Mouse (Mus musculus): ENCODE measurements around the gene Dcun1d1. TPM values are rescaled to one million over a fixed set of nuclear protein-coding genes. Genes with fewer than 3 reads are reported as not detected.

The Dcun1d1 gene
- 253 and 333 TPM in 2 replicates for polyA plus RNA-seq (2012; rRNA removed)

DNA sequence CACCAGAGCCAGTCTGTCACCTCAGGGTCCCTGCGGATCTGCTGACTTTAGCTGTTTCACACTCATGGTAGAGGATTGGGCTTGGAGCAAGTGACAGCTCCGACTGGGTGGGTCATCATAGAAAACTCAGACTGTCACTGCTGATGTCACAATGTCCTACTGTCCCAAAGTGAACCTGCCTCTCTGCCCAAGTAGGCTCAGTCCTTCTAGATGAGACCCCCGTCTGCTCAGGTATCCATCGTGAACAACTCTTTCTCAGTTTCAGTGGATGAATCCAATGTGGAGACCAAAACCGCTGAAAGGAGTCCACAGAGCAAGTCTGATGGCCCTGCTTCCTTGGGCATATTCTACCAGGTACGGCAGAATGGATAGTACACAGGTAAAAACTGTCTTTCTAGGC is at the start of gene Dcun1d1:
TSS of gene Dcun1d1 (minus strand) at position 101 of the 400 bp plus-strand sequence.
- peak within 1 kb of the TSS; percentile 65 for H3K27ac ChIP-seq (ENCODE audit: control insufficient read depth, insufficient read depth, low read depth, low read length)
- peaks cover 2% of the 10 kb centered on the region for H3K4me1 ChIP-seq (ENCODE audit: control insufficient read depth, insufficient read depth, low read length)

GRCm38 (mm10) chr3:35986266-35986665 is 49.0 kb upstream of the Dcun1d1 start:
- no peaks in the 10 kb centered on the region for H3K27me3 ChIP-seq (ENCODE audit: control insufficient read depth, insufficient read depth, low read length)
- no peaks in the 10 kb centered on the region; the same call in 1 of the 2 replicates for H3K36me3 ChIP-seq (ENCODE audit: control insufficient read depth, insufficient read depth, low read length)
- no peak overlapping the region for H3K27ac ChIP-seq (ENCODE audit: control insufficient read depth, insufficient read depth, low read depth, low read length)
- H3K4me3 ChIP-seq (ENCODE audit: control insufficient read depth, low read depth, low read length) = no peak overlapping the region
- no peaks in the 10 kb centered on the region for H3K4me1 ChIP-seq (ENCODE audit: control insufficient read depth, insufficient read depth, low read length)
- no peak for TF ChIP-seq CTCF (IDR thresholded peaks at IDR 0.05; ENCODE audit: control insufficient read depth, insufficient read depth, insufficient replicate concordance, low read depth, low read length)
- TF ChIP-seq POLR2A (IDR thresholded peaks at IDR 0.05; ENCODE audit: control insufficient read depth, low read depth, low read length) = no peak

More for the DNA sequence above, at the start of gene Dcun1d1:
- no peak for TF ChIP-seq CTCF (IDR thresholded peaks at IDR 0.05; ENCODE audit: control insufficient read depth, insufficient read depth, insufficient replicate concordance, low read depth, low read length)
- TF ChIP-seq POLR2A (IDR thresholded peaks at IDR 0.05; ENCODE audit: control insufficient read depth, low read depth, low read length) = peak; percentile 62; the same call in 1 of the 2 replicates
- Histone ChIP-seq H3K27me3 (ENCODE audit: control insufficient read depth, insufficient read depth, low read length) (no peaks in the 10 kb centered on the region), H3K4me3 (ENCODE audit: control insufficient read depth, low read depth, low read length) (peak within 1 kb of the TSS; percentile 87), H3K36me3 (ENCODE audit: control insufficient read depth, insufficient read depth, low read length) (no peaks in the 10 kb centered on the region)

- Histone ChIP-seq H3K4me3 (ENCODE audit: control insufficient read depth, low read depth, low read length) (no peak overlapping the region), H3K27ac (ENCODE audit: control insufficient read depth, insufficient read depth, low read depth, low read length) (no peak overlapping the region), H3K27me3 (ENCODE audit: control insufficient read depth, insufficient read depth, low read length) (no peaks in the 10 kb centered on the region), H3K4me1 (ENCODE audit: control insufficient read depth, insufficient read depth, low read length) (no peaks in the 10 kb centered on the region), H3K36me3 (ENCODE audit: control insufficient read depth, insufficient read depth, low read length) (no peaks in the 10 kb centered on the region)
- TF ChIP-seq CTCF (IDR thresholded peaks at IDR 0.05; ENCODE audit: control insufficient read depth, insufficient read depth, insufficient replicate concordance, low read depth, low read length) = peak; percentile 37; the same call in 1 of the 2 replicates
- TF ChIP-seq POLR2A (IDR thresholded peaks at IDR 0.05; ENCODE audit: control insufficient read depth, low read depth, low read length) = no peak
Measured at GRCm38 (mm10) chr3:35973551-35973950, 36.3 kb upstream of the Dcun1d1 start.

DNA sequence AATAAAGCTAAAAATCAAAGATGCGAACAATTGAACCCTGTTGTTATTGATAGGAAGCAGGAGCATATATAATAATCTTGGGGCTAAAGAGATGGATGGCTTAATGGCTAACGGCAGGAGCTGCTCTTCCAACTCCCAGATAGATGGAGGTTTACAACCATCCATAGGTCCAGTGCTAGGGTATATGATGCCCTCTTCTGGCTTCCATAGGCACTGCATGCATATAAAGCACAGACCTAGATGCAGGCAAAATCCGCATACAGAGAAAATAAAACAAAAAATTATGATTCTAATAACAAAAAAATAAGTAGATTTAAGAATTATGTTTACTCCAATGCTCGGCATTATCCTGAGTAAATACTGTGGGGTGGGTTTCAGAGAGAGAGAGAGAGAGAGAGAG is 35.7 kb upstream of the Dcun1d1 start:
- TF ChIP-seq POLR2A (IDR thresholded peaks at IDR 0.05; ENCODE audit: control insufficient read depth, low read depth, low read length) (no peak), CTCF (IDR thresholded peaks at IDR 0.05; ENCODE audit: control insufficient read depth, insufficient read depth, insufficient replicate concordance, low read depth, low read length) (no peak)
- H3K4me1 ChIP-seq (ENCODE audit: control insufficient read depth, insufficient read depth, low read length) = no peaks in the 10 kb centered on the region
- no peaks in the 10 kb centered on the region for H3K27me3 ChIP-seq (ENCODE audit: control insufficient read depth, insufficient read depth, low read length)
- H3K27ac ChIP-seq (ENCODE audit: control insufficient read depth, insufficient read depth, low read depth, low read length) = no peak overlapping the region
- H3K4me3 ChIP-seq (ENCODE audit: control insufficient read depth, low read depth, low read length) = no peak overlapping the region
- no peaks in the 10 kb centered on the region for H3K36me3 ChIP-seq (ENCODE audit: control insufficient read depth, insufficient read depth, low read length)

DNA sequence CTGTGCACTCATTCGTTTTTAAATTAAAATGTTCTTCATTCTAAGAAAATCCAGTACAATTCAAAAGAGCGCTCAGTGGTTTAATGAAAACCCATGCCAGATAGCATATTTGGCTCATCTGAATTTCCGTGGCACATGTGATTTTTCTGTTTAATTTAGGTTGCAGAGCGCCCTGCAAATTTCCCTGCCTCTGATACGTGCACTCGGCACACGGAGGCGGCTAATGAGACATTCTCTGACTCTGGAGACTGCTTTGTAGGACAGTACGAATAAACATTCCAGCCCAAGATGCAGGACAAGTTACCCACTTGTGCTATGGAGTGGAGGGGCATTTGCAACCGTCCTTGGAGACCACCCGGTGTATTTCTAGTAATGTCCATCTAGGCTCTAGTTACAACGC is 33.9 kb upstream of the Dcun1d1 start:
- H3K36me3 ChIP-seq (ENCODE audit: control insufficient read depth, insufficient read depth, low read length) = no peaks in the 10 kb centered on the region
- H3K27ac ChIP-seq (ENCODE audit: control insufficient read depth, insufficient read depth, low read depth, low read length) = no peak overlapping the region
- no peaks in the 10 kb centered on the region for H3K27me3 ChIP-seq (ENCODE audit: control insufficient read depth, insufficient read depth, low read length)
- H3K4me1 ChIP-seq (ENCODE audit: control insufficient read depth, insufficient read depth, low read length) = no peaks in the 10 kb centered on the region
- TF ChIP-seq POLR2A (IDR thresholded peaks at IDR 0.05; ENCODE audit: control insufficient read depth, low read depth, low read length) (no peak), CTCF (IDR thresholded peaks at IDR 0.05; ENCODE audit: control insufficient read depth, insufficient read depth, insufficient replicate concordance, low read depth, low read length) (no peak)
- H3K4me3 ChIP-seq (ENCODE audit: control insufficient read depth, low read depth, low read length) = no peak overlapping the region

GRCm38 (mm10) chr3:35970441-35970840 is 33.2 kb upstream of the Dcun1d1 start:
- Histone ChIP-seq H3K4me1 (ENCODE audit: control insufficient read depth, insufficient read depth, low read length) (no peaks in the 10 kb centered on the region), H3K27me3 (ENCODE audit: control insufficient read depth, insufficient read depth, low read length) (no peaks in the 10 kb centered on the region), H3K4me3 (ENCODE audit: control insufficient read depth, low read depth, low read length) (no peak overlapping the region), H3K27ac (ENCODE audit: control insufficient read depth, insufficient read depth, low read depth, low read length) (no peak overlapping the region), H3K36me3 (ENCODE audit: control insufficient read depth, insufficient read depth, low read length) (no peaks in the 10 kb centered on the region)
- TF ChIP-seq CTCF (IDR thresholded peaks at IDR 0.05; ENCODE audit: control insufficient read depth, insufficient read depth, insufficient replicate concordance, low read depth, low read length) (no peak), POLR2A (IDR thresholded peaks at IDR 0.05; ENCODE audit: control insufficient read depth, low read depth, low read length) (no peak)

- Histone ChIP-seq H3K27me3 (ENCODE audit: control insufficient read depth, insufficient read depth, low read length) (no peaks in the 10 kb centered on the region), H3K36me3 (ENCODE audit: control insufficient read depth, insufficient read depth, low read length) (no peaks in the 10 kb centered on the region; the same call in 1 of the 2 replicates), H3K4me3 (ENCODE audit: control insufficient read depth, low read depth, low read length) (no peak overlapping the region), H3K4me1 (ENCODE audit: control insufficient read depth, insufficient read depth, low read length) (no peaks in the 10 kb centered on the region), H3K27ac (ENCODE audit: control insufficient read depth, insufficient read depth, low read depth, low read length) (no peak overlapping the region)
- TF ChIP-seq POLR2A (IDR thresholded peaks at IDR 0.05; ENCODE audit: control insufficient read depth, low read depth, low read length) = no peak
- no peak for TF ChIP-seq CTCF (IDR thresholded peaks at IDR 0.05; ENCODE audit: control insufficient read depth, insufficient read depth, insufficient replicate concordance, low read depth, low read length)
Measured at GRCm38 (mm10) chr3:35967366-35967921, 30.2 kb upstream of the Dcun1d1 start.
